Mouse (Mus musculus): ENCODE data around the gene Smc2.

- TF ChIP-seq POLR2A (IDR thresholded peaks at IDR 0.05; ENCODE audit: borderline replicate concordance, insufficient read depth, low read length) (no peak), CTCF (IDR thresholded peaks at IDR 0.05; ENCODE audit: borderline replicate concordance, insufficient read depth, low read depth, low read length) (no peak)
These were observed 34.4 kb downstream of the Smc2 start for GRCm38 (mm10) chr4:52473431-52473830.
